Mouse (Mus musculus) macrophage (primary cell): Measurements from ENCODE around the gene Ap5b1. TPM values are rescaled to one million over a fixed set of nuclear protein-coding genes. Genes with fewer than 3 reads are reported as not detected.

Experiments used
- H3K27ac ChIP-seq: fragments of 350-480 bp; formaldehyde crosslinking; 2 replicates; pipeline ENCODE4 v1.9.0; 2021
- H3K36me3 ChIP-seq: fragments of 350-480 bp; formaldehyde crosslinking; 2 replicates; pipeline ENCODE4 v1.9.0; 2021; ENCODE audit errors: inconsistent target
- H3K4me3 ChIP-seq: fragments of 350-480 bp; formaldehyde crosslinking; 2 replicates; pipeline ENCODE4 v1.9.0; 2021; ENCODE audit errors: inconsistent target
- H3K79me2 ChIP-seq: fragments of 350-480 bp; formaldehyde crosslinking; 2 replicates; pipeline ENCODE4 v1.9.0; 2021; ENCODE audit errors: inconsistent target
- WGBS: methylation state at CpG from one replicate; pipeline ENCODE4 v1.1.7; 2026; ENCODE audit warnings: inconsistent platforms; ENCODE audit not compliant: missing documents; 5-methylcytosine and 5-hydroxymethylcytosine counted together
- polyA plus RNA-seq: library from polyadenylated mRNA; stranded (reverse); fragments of 250-400 nt; gene quantifications from 3 replicates; pipeline ENCODE4 v1.2.4, GENCODE M21; 2018; ENCODE audit warnings: inconsistent platforms
- total RNA-seq, 78 experiments: library from RNA; depleted of rRNA; stranded (reverse); fragments of 250-400 nt; gene quantifications; 1 replicate in 9 of 78; 2 replicates in 24 of 78; 3 replicates in 43 of 78; 4 replicates in 2 of 78; pipeline ENCODE4 v1.2.4; 2018; ENCODE audit warnings: inconsistent platforms in 56 of 78

Ap5b1 gene
- total RNA-seq (2018; cell fraction: chromatin; rRNA removed), result 10 to 100 TPM; 11.3 to 63.3 (median 33.4) TPM
- 10 to 100 TPM; 10.2 to 35.7 (median 25.0) TPM for total RNA-seq (2018; cell fraction: cytosol; rRNA removed)
- 10 to 100 TPM; 12.6 to 54.8 (median 31.7) TPM for total RNA-seq (2018; cell fraction: nucleus; rRNA removed)
- polyA plus RNA-seq, result 10.0 to 20.3 TPM (median 16.8 TPM) in 3 replicates

DNA sequence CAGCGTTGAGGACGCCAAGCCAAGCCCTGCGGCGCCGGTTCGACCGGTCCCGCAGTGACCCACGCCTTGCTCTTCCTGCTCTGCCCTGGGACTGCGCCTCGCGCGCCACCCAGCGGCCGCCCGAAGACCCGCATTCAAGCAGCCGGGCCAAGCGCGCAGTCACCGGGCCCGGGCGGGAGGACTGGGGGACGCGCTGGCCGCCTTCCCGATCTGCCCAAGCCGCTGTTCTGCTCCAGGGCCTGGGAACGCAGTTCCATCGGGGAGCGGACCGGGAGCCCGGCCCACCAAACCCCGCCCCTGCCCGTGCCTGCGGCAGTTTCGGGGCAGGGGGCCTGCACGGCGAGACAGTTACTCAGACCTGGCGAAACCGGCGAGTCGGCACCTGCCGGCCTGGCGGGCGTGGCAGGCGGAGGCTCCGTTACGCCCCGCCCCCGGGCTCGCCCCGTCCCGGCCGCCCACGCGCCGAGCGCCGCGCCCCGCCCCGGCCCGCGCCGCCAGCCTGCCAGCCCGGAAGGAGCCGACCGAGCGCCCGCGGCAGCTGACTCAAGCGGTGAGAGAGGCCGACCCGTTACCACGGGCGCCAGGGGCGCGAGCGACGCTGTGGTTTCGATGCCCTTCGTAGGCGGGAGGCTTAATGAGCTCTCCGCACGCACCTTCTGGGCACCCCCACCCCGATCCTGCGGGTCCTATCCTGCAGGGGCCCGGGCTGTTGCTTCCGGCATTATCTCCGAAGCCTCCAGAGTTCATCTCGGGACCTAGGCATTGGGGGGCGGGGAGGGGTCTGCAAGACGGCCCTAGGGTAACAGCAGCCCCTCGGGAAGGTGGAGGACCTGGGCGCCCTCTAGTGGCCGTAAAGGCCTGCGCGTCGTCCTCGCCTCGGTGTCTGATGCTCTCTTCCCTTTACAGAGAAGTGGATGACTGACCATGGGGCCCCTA is at the start of gene Ap5b1:
TSS of gene Ap5b1 (plus strand) at position 492 of the 936 bp plus-strand sequence.
- H3K36me3 ChIP-seq, result peaks cover 4% of the 10 kb centered on the region
- peak within 1 kb of the TSS; percentile 98 for H3K27ac ChIP-seq
- H3K4me3 ChIP-seq, result peak within 1 kb of the TSS; percentile 64
- peaks cover 32% of the 10 kb centered on the region for H3K79me2 ChIP-seq
- under 1% methylated on average over 80 of the region's 102 CpGs for WGBS

DNA sequence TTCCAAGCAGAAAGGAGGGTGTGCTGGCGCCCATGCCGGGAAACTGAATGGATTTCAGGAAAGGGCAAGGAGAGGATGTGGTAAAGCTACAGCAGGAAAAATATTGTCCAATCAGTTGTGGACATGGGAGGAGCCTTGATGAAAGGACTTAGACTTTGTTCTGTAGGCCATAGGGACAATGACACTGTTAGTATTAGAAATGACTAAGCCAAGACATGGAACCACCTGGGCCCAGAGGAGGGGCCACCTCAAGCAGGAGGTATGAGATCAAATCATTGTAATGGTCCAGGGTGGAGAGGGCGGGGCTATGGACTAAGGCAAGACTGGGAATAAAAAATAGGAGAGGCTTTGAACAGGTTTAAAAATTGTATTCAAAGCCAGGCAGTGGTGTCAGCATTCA is 49.1 kb upstream of the Ap5b1 start:
- Histone ChIP-seq H3K27ac (no peak overlapping the region), H3K36me3 (no peaks in the 10 kb centered on the region), H3K4me3 (no peak overlapping the region), H3K79me2 (no peaks in the 10 kb centered on the region)
- 100% methylated on average over 3 of the region's 3 CpGs for WGBS

DNA sequence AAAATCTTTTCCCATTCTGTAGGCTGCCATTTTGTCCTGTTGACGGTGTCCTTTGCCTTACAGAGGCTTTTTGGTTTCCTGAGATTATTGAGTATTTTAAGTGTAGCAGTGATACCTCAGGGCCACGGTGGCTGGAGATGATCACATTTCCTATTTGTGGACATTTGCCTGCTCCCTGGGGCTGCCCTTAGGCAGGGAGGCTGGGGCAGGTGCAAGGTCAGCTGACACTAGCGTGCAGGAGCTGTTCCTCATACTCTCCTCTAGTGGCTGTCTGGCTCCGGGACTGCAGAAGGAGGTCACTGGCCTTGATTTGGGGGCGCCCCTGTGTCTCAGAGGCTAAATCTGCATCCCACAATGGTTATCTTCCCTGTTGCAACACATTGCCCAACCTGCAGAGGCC is 42.6 kb upstream of the Ap5b1 start:
- Histone ChIP-seq H3K79me2 (no peaks in the 10 kb centered on the region), H3K27ac (no peak overlapping the region), H3K36me3 (no peaks in the 10 kb centered on the region), H3K4me3 (no peak overlapping the region)
- WGBS, result 75% methylated on average over 5 of the region's 5 CpGs

DNA sequence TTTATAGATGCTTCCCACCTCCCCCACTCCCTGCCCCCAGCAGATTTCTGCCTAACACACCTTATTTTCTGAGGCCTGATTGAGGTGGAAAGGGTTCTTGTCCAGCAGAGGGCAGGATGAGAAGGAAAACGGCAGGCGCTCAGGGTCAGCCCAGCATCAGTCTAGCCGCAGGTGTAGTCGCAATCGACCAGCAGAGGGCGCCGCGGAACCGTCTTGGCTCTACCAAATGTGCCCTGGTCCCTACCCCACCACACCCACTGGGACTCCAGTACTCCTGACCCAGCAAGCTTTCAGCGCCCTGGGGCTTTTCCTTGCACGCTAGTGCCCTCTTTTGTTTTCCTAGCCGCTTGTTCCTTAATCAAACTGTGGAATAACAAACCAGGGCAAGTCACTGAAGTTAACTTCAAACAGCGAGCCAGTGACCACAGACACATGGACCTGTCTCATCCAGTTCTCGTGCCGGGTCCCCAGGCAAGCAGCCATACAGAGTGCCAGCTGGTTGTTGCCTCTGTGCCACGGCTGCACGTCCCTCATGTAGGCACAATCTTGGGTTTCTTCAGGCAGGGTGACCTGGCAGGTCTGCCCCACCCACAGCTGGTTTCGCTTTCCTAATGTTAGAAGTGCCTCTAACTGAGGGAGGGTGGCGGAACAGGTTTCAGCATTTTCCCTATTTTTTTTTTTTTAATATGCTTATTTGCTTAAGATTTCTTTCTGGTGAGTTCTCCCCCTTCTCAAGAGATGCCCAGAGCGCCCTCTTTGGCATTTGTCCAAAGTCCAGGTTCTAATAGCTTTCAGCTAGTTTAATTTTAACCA is 38.3 kb upstream of the Ap5b1 start:
- no peaks in the 10 kb centered on the region for H3K79me2 ChIP-seq
- no peak overlapping the region for H3K27ac ChIP-seq
- H3K4me3 ChIP-seq, result peak overlapping the region; percentile 8; the same call in 1 of the 2 replicates
- 16% methylated on average over 19 of the region's 20 CpGs for WGBS
- no peaks in the 10 kb centered on the region for H3K36me3 ChIP-seq

DNA sequence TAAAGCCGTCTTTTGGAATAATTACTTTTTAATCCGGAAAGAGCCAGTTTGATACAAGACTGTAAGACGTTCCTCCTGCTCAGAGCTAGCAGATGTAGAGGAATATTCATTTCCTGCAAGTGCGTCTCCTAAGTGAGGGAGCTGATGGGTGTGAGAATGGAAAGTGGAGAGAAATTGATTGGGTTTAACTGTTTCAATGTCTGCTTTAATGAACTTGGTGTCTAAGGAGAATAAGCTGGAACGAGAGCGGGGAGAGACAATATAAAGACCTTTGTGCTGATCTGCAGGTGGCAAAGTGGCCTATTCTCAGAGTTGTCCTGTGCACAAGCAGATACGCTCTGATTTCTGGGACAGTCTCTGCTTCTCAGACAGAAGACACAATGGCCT is 37.7 kb upstream of the Ap5b1 start:
- no peaks in the 10 kb centered on the region for H3K36me3 ChIP-seq
- no peak overlapping the region for H3K27ac ChIP-seq
- H3K79me2 ChIP-seq, result no peaks in the 10 kb centered on the region
- 90% methylated on average over 7 of the region's 7 CpGs for WGBS
- H3K4me3 ChIP-seq, result no peak overlapping the region

DNA sequence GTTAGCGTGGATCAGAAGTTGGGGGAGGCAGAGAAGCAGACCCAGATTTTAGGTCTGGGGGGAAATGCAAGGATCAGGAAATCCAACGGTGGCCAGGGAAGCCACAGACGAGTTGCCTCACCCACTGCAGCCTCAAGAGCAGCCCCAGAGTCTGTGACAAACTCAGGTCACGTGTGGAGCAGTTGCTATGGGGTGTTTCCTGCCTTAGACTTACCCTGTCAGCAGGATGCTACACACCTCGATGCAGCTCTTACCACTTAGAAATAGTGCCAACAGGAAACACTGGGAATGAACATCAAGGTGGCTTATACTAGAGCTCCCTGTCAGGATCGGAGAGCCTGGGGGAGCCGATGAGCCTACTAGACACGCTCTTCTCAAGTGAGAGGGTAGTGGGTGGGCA is 35.3 kb upstream of the Ap5b1 start:
- WGBS, result 61% methylated on average over 8 of the region's 8 CpGs
- H3K36me3 ChIP-seq, result no peaks in the 10 kb centered on the region
- H3K4me3 ChIP-seq, result no peak overlapping the region

DNA sequence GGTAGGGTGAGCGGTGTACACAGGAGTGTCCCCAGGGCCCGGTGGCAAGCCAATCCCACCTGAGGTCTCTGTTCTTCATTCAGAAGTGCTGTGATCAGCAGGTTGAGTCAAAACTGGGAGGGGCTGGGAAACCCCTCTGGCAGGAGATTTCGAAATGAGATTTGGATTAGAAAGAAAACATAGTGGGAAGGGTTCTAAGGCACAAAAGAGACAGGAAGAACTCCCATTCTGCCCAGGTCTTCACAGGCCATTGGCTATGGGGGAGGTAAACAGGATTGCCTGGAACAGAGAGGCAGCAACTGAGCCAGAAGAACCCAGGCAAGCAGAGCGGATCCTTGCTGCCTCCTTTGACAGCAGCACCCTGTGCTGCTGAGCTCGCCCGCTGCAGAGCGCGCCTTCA is 29.0 kb upstream of the Ap5b1 start:
- Histone ChIP-seq H3K4me3 (no peak overlapping the region), H3K79me2 (no peaks in the 10 kb centered on the region), H3K27ac (no peak overlapping the region), H3K36me3 (no peaks in the 10 kb centered on the region)
- 95% methylated on average over 8 of the region's 8 CpGs for WGBS

More for the DNA sequence above, 35.3 kb upstream of the Ap5b1 start:
- no peak overlapping the region for H3K27ac ChIP-seq
- H3K79me2 ChIP-seq, result no peaks in the 10 kb centered on the region

DNA sequence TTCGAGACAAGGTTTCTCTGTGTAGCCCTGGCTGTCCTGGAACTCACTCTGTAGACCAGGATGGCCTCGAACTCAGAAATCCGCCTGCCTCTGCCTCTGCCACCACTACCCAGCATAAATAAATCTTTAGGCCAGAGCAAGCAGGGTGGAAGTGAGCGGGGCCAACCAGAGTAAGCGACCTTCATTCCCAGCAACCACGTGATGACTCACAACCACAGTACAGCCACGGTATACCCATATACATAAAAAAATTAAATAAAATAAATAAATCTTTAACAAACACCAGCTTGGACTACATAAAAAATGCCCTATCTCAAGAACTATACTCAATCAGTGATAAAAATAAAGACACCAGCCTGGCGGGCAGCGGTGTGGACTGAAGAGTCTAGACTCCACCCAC is 24.5 kb upstream of the Ap5b1 start:
- 80% methylated on average over 9 of the region's 9 CpGs for WGBS
- Histone ChIP-seq H3K4me3 (no peak overlapping the region), H3K79me2 (no peaks in the 10 kb centered on the region), H3K27ac (no peak overlapping the region), H3K36me3 (no peaks in the 10 kb centered on the region)

DNA sequence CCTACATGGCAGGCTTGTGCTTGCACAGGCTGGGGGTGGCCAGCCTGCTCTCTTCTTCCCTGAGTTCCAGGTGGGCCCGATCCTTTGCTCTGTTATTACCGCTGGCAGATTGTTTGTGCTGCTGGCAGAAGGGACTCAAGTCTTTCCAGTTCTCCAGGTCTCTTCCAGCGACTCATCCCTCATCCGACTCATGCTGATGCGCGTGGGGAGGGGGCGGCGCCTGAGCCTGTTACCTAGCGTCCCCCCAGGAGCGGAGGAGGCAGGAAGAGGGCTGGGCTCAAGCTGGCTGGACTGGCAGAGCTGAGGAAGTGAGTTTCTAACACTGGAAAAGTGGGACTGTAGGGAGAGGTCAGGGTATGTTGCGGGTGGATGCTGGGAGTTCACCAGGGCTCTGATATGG is 23.8 kb upstream of the Ap5b1 start:
- no peaks in the 10 kb centered on the region for H3K79me2 ChIP-seq
- H3K36me3 ChIP-seq, result no peaks in the 10 kb centered on the region
- H3K4me3 ChIP-seq, result no peak overlapping the region
- H3K27ac ChIP-seq, result no peak overlapping the region
- WGBS, result 94% methylated on average over 8 of the region's 11 CpGs

DNA sequence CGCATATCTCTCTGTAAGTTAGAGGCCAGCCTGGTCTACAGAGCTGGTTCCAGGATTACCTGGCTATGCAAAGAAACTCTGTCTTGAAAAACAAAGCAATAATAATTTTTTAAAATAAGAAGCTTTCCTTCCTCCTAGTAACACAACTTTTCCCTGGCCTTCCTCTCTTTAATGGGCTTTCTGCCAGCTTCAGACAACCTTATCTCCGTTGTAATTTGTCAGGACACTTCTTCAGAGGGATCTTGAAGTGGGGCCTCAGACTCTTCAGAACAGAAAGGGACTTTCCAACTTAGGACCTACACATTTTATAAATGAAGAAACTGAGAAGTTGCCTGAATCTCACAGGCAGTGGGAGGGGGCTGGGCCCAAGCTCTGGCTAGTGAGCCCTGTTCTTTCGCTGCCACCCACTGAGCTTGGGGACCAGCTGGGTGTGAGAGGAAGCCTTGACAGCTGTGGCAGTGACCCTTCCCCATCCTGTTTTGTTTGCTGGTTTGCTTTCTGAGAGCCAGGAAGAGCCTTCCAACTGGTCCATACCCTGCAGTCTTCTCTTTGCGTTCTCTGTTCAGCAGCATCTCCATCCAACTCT is 20.3 kb upstream of the Ap5b1 start:
- 84% methylated on average over 4 of the region's 4 CpGs for WGBS
- Histone ChIP-seq H3K4me3 (no peak overlapping the region), H3K27ac (no peak overlapping the region), H3K36me3 (peaks cover 13% of the 10 kb centered on the region), H3K79me2 (no peaks in the 10 kb centered on the region)

DNA sequence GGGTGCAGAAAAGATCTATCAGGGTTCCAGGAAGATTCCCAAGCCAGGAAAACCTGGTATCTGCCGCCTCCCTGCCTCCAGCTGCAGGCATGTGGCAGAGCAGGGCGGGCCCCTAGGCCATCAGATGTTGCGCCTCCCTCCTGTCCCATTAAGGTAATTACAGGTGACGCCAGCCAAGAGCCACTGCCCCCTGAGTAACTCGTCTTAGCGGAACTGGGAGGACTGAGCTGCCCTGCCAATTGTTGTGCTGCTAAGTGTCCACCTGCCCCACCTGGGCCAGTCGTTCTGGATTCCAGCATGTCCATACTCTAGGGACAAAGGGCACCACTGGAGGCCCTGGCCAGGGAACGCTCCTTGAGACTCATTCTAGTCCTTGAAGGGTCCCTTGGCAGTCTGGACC is 14.0 kb upstream of the Ap5b1 start:
- H3K27ac ChIP-seq, result no peak overlapping the region
- H3K79me2 ChIP-seq, result no peaks in the 10 kb centered on the region
- H3K36me3 ChIP-seq, result peaks cover 13% of the 10 kb centered on the region
- H3K4me3 ChIP-seq, result no peak overlapping the region
- WGBS, result 95% methylated on average over 7 of the region's 8 CpGs

DNA sequence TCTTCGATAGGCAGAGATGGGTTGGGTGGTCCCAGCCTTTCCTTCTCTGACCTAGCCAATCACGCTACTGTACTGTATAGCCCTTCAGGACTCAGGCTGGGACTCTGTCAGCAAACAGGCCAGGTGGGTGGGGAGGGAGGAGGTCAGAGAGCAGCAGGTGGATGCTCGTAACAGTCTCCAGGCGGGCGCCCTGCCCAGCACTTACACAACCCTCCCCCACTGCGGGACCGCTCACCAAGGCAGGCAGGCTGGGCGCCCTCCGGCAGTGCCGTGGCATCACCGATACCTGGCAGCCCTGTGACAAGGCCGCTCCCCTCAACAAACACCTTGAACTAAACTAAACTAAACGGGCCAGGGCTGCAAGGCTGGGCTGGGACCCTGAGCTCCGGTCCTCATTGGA is 13.6 kb upstream of the Ap5b1 start:
- no peak overlapping the region for H3K27ac ChIP-seq
- H3K36me3 ChIP-seq, result peaks cover 13% of the 10 kb centered on the region
- no peak overlapping the region for H3K4me3 ChIP-seq
- H3K79me2 ChIP-seq, result no peaks in the 10 kb centered on the region
- 97% methylated on average over 13 of the region's 14 CpGs for WGBS

DNA sequence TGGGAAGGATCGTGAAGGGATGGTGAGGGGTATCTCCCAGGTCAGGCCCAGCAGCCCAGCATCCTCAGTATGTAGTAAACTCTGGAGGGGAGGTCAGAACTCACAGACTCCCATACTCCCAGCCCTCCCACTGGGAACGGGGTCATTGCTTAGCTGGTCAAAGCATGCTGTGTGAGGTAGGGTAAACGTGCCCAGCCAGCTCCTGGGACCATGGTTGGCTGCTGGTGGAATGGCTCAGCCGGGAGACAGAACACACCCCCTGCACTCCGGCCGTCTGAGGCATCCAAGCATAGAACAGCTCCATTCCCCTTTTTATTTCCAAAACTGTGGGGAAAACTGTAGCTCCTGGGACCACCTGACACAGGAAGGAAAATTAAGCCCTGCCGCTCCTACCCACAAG is 9.7 kb upstream of the Ap5b1 start:
- no peaks in the 10 kb centered on the region for H3K36me3 ChIP-seq
- no peak overlapping the region for H3K27ac ChIP-seq
- no peaks in the 10 kb centered on the region for H3K79me2 ChIP-seq
- no peak overlapping the region for H3K4me3 ChIP-seq
- WGBS, result 76% methylated on average over 7 of the region's 7 CpGs

DNA sequence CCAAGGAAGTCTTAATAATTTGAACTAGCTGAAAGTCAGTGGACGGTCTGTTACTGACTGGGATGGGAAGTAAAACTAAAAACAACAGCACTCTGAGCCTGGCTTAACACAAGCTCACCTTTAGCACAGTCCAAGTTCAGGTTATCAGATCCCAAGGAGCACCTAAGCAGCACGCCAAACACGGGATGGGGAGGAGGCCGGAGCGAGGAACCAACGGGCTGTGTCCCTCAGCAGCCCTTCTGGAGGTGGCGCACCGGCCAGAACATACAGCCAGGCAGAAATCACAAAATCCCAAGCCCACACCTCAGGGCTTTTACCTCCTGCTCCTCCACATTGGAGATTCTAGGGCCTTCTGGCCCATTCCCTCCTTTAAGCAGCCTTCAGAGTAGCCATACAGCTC is 9.1 kb upstream of the Ap5b1 start:
- H3K4me3 ChIP-seq, result no peak overlapping the region
- H3K27ac ChIP-seq, result no peak overlapping the region
- WGBS, result 74% methylated on average over 8 of the region's 8 CpGs
- H3K36me3 ChIP-seq, result no peaks in the 10 kb centered on the region
- no peaks in the 10 kb centered on the region for H3K79me2 ChIP-seq
